Mouse (Mus musculus) heart, embryonic 12.5 days (tissue): ENCODE data around the gene Atp2a3. TPM values are rescaled to one million over a fixed set of nuclear protein-coding genes. Genes with fewer than 3 reads are reported as not detected.

Experiments used
- ATAC-seq: fragments of 200-750 bp; cut with Nextera tagmentation; 2 replicates; pipeline ENCODE4 v1.8.0; 2017; ENCODE audit warnings: moderate TSS enrichment, moderate library complexity; ENCODE audit not compliant: insufficient number of reproducible peaks, low FRiP score
- H3K27ac ChIP-seq: fragments of 300-500 bp; sonication (generic); 2 replicates; pipeline ENCODE4 v1.5.1; 2016; ENCODE audit warnings: mild to moderate bottlenecking, moderate library complexity; ENCODE audit not compliant: poor library complexity, severe bottlenecking
- H3K27me3 ChIP-seq: fragments of 300-500 bp; sonication (generic); replicated peaks from 2 replicates; pipeline ENCODE4 v1.6.1; 2016; ENCODE audit warnings: mild to moderate bottlenecking, moderate library complexity
- H3K36me3 ChIP-seq: fragments of 300-500 bp; sonication (generic); 2 replicates; pipeline ENCODE4 v1.6.1; 2016; ENCODE audit warnings: mild to moderate bottlenecking, moderate library complexity
- H3K4me1 ChIP-seq: fragments of 300-500 bp; sonication (generic); replicated peaks from 2 replicates; pipeline ENCODE4 v1.6.1; 2016; ENCODE audit warnings: mild to moderate bottlenecking
- H3K4me2 ChIP-seq: fragments of 300-500 bp; sonication (generic); 2 replicates; pipeline ENCODE4 v1.6.1; 2016; ENCODE audit warnings: mild to moderate bottlenecking, moderate library complexity
- H3K4me3 ChIP-seq: fragments of 300-500 bp; sonication (generic); 2 replicates; pipeline ENCODE4 v1.5.1; 2016; ENCODE audit warnings: mild to moderate bottlenecking
- H3K9ac ChIP-seq: fragments of 300-500 bp; sonication (generic); 2 replicates; pipeline ENCODE4 v1.6.1; 2016; ENCODE audit warnings: mild to moderate bottlenecking, moderate library complexity
- H3K9me3 ChIP-seq: fragments of 300-500 bp; sonication (generic); replicated peaks from 2 replicates; pipeline ENCODE4 v1.6.1; 2016; ENCODE audit warnings: mild to moderate bottlenecking, moderate library complexity
- WGBS: fragments of 180-500 bp; shearing (Covaris S2); methylation state at CpG from one replicate; pipeline ENCODE4 v1.1.7; 2016; 5-methylcytosine and 5-hydroxymethylcytosine counted together
- polyA plus RNA-seq: library from polyadenylated mRNA; unstranded; fragments of >200 nt; fragmentation: Nextera tagmentation; extraction: Ambion mirVana; gene quantifications from 2 replicates; pipeline ENCODE4 v1.2.1, GENCODE M21; 2016

Atp2a3 gene
- polyA plus RNA-seq, 1 experiment from 2014 or later, result 4.8 TPM

- Histone ChIP-seq H3K4me1 (peaks cover 34% of the 10 kb centered on the region), H3K9ac (no peak overlapping the region), H3K9me3 (no peaks in the 10 kb centered on the region), H3K27ac (no peak overlapping the region), H3K4me3 (no peak overlapping the region), H3K27me3 (0 out of 2 replicates have a peak, but pooled peaks cover 3% of the 10 kb centered on the region), H3K4me2 (no peak overlapping the region), H3K36me3 (no peaks in the 10 kb centered on the region)
- WGBS, result 61% methylated on average over 5 of the region's 5 CpGs
- no peak for ATAC-seq
These were observed 26.3 kb downstream of the Atp2a3 start for GRCm38 (mm10) chr11:72987234-72987633.

- 0 out of 2 replicates have a peak, but pooled peaks cover 2% of the 10 kb centered on the region for H3K27me3 ChIP-seq
- no peaks in the 10 kb centered on the region for H3K36me3 ChIP-seq
These were observed 26.8 kb downstream of the Atp2a3 start for GRCm38 (mm10) chr11:72987807-72988206.

GRCm38 (mm10) chr11:72989044-72989443 lies 28.1 kb downstream of the Atp2a3 start:
- Histone ChIP-seq H3K4me1 (peaks cover 36% of the 10 kb centered on the region), H3K27me3 (no peaks in the 10 kb centered on the region), H3K4me2 (no peak overlapping the region), H3K9ac (no peak overlapping the region), H3K9me3 (no peaks in the 10 kb centered on the region), H3K36me3 (no peaks in the 10 kb centered on the region), H3K4me3 (no peak overlapping the region), H3K27ac (no peak overlapping the region)
- ATAC-seq, result no peak
- WGBS, result 78% methylated on average over 6 of the region's 6 CpGs

More at GRCm38 (mm10) chr11:72987807-72988206, 26.8 kb downstream of the Atp2a3 start:
- WGBS, result 32% methylated on average over 5 of the region's 5 CpGs
- no peak overlapping the region for H3K4me2 ChIP-seq
- H3K9me3 ChIP-seq, result no peaks in the 10 kb centered on the region
- no peak overlapping the region for H3K4me3 ChIP-seq
- no peak for ATAC-seq
- H3K9ac ChIP-seq, result no peak overlapping the region
- H3K27ac ChIP-seq, result no peak overlapping the region
- peaks cover 36% of the 10 kb centered on the region for H3K4me1 ChIP-seq

- no peaks in the 10 kb centered on the region for H3K27me3 ChIP-seq
- peaks cover 36% of the 10 kb centered on the region for H3K4me1 ChIP-seq
- ATAC-seq, result no peak
- no peak overlapping the region for H3K9ac ChIP-seq
- no peak overlapping the region for H3K27ac ChIP-seq
- H3K4me3 ChIP-seq, result no peak overlapping the region
- no peaks in the 10 kb centered on the region for H3K36me3 ChIP-seq
- WGBS, result 81% methylated on average over 9 of the region's 9 CpGs
- H3K4me2 ChIP-seq, result no peak overlapping the region
- no peaks in the 10 kb centered on the region for H3K9me3 ChIP-seq
These were observed 29.7 kb downstream of the Atp2a3 start for GRCm38 (mm10) chr11:72990688-72991087.

- WGBS, result 49% methylated on average over 9 of the region's 9 CpGs
- peaks cover 39% of the 10 kb centered on the region for H3K4me1 ChIP-seq
- H3K36me3 ChIP-seq, result no peaks in the 10 kb centered on the region
- no peaks in the 10 kb centered on the region for H3K27me3 ChIP-seq
- no peaks in the 10 kb centered on the region for H3K9me3 ChIP-seq
- no peak overlapping the region for H3K4me2 ChIP-seq
- H3K27ac ChIP-seq, result no peak overlapping the region
- ATAC-seq, result no peak
- H3K9ac ChIP-seq, result no peak overlapping the region
- no peak overlapping the region for H3K4me3 ChIP-seq
These were observed 31.0 kb downstream of the Atp2a3 start for GRCm38 (mm10) chr11:72991961-72992360.

- Histone ChIP-seq H3K4me2 (no peak overlapping the region), H3K9me3 (no peaks in the 10 kb centered on the region), H3K9ac (no peak overlapping the region), H3K4me1 (peaks cover 31% of the 10 kb centered on the region), H3K27ac (no peak overlapping the region), H3K4me3 (no peak overlapping the region), H3K27me3 (no peaks in the 10 kb centered on the region), H3K36me3 (no peaks in the 10 kb centered on the region)
- ATAC-seq, result no peak
- WGBS, result 82% methylated on average over 6 of the region's 6 CpGs
These were observed 35.4 kb downstream of the Atp2a3 start for GRCm38 (mm10) chr11:72996346-72996745.

- Histone ChIP-seq H3K4me1 (peaks cover 31% of the 10 kb centered on the region), H3K36me3 (no peaks in the 10 kb centered on the region), H3K4me3 (no peak overlapping the region), H3K27ac (no peak overlapping the region), H3K4me2 (no peak overlapping the region), H3K9me3 (no peaks in the 10 kb centered on the region), H3K27me3 (no peaks in the 10 kb centered on the region), H3K9ac (no peak overlapping the region)
- ATAC-seq, result no peak
- WGBS, result 71% methylated on average over 2 of the region's 2 CpGs
These were observed 35.8 kb downstream of the Atp2a3 start for GRCm38 (mm10) chr11:72996781-72997180.

- no peak for ATAC-seq
- WGBS, result 48% methylated on average over 13 of the region's 13 CpGs
These were observed 36.8 kb downstream of the Atp2a3 start for GRCm38 (mm10) chr11:72997529-72998326.

GRCm38 (mm10) chr11:72998771-72999170 lies 37.8 kb downstream of the Atp2a3 start, which contains the start of gene P2rx1:
P2rx1 (plus strand) TSS chr11:72999103.
- ATAC-seq, result peak; percentile 71
- peaks cover 25% of the 10 kb centered on the region for H3K4me1 ChIP-seq
- H3K9ac ChIP-seq, result no peak within 1 kb of the TSS
- WGBS, result 28% methylated on average over 8 of the region's 8 CpGs
- H3K36me3 ChIP-seq, result no peaks in the 10 kb centered on the region
- 0 out of 2 replicates have a peak within 1 kb of the TSS, but pooled peaks have one; percentile 16 for H3K27ac ChIP-seq
- H3K4me2 ChIP-seq, result no peak within 1 kb of the TSS
- H3K27me3 ChIP-seq, result no peaks in the 10 kb centered on the region
- H3K4me3 ChIP-seq, result no peak within 1 kb of the TSS
- H3K9me3 ChIP-seq, result no peaks in the 10 kb centered on the region

More at GRCm38 (mm10) chr11:72997529-72998326, 36.8 kb downstream of the Atp2a3 start:
- Histone ChIP-seq H3K4me2 (no peak overlapping the region), H3K4me1 (peaks cover 25% of the 10 kb centered on the region), H3K27ac (no peak overlapping the region), H3K36me3 (no peaks in the 10 kb centered on the region), H3K4me3 (no peak overlapping the region), H3K9ac (no peak overlapping the region), H3K27me3 (no peaks in the 10 kb centered on the region), H3K9me3 (no peaks in the 10 kb centered on the region)

- no peak for ATAC-seq
These were observed 40.1 kb downstream of the Atp2a3 start for GRCm38 (mm10) chr11:73001029-73001428.

GRCm38 (mm10) chr11:73006377-73006776 lies 45.4 kb downstream of the Atp2a3 start:
- no peak overlapping the region for H3K4me3 ChIP-seq
- H3K9ac ChIP-seq, result 0 out of 2 replicates have a peak overlapping the region, but pooled peaks have one; percentile 9
- H3K27ac ChIP-seq, result peak overlapping the region; percentile 45
- ATAC-seq, result 0 out of 2 replicates have a peak, but pooled peaks have one; percentile 19
- no peaks in the 10 kb centered on the region for H3K36me3 ChIP-seq
- H3K9me3 ChIP-seq, result no peaks in the 10 kb centered on the region
- H3K4me1 ChIP-seq, result peaks cover 26% of the 10 kb centered on the region
- 7% methylated on average over 2 of the region's 2 CpGs for WGBS
- H3K4me2 ChIP-seq, result no peak overlapping the region
- peaks cover 30% of the 10 kb centered on the region for H3K27me3 ChIP-seq

More at GRCm38 (mm10) chr11:73001029-73001428, 40.1 kb downstream of the Atp2a3 start:
- Histone ChIP-seq H3K36me3 (no peaks in the 10 kb centered on the region), H3K27me3 (no peaks in the 10 kb centered on the region), H3K4me3 (no peak overlapping the region), H3K9ac (no peak overlapping the region), H3K27ac (no peak overlapping the region), H3K4me2 (no peak overlapping the region), H3K4me1 (peaks cover 27% of the 10 kb centered on the region), H3K9me3 (no peaks in the 10 kb centered on the region)
- 9% methylated on average over 6 of the region's 6 CpGs for WGBS
